Mouse (Mus musculus) liver, embryonic 14.5 days (tissue): ENCODE data around the gene Smim13.

Experiments
- CTCF ChIP-seq: IDR thresholded peaks from 2 replicates; pipeline ENCODE4 v1.5.1; 2016; ENCODE audit warnings: antibody characterized with exemption, low read depth, control low read depth
- EP300 ChIP-seq: IDR thresholded peaks from 2 replicates; pipeline ENCODE4 v1.6.1; 2016; ENCODE audit warnings: antibody characterized with exemption, low read depth

GRCm38 (mm10) chr13:41215669-41216068 is 34.0 kb upstream of the Smim13 start:
- no peak for TF ChIP-seq CTCF
- TF ChIP-seq EP300: no peak
